Mouse (Mus musculus) CH12.LX (cell line): ENCODE measurements around the gene Cacna2d2.

ENCODE experiments used
- BHLHE40 ChIP-seq: IDR thresholded peaks from 2 replicates; pipeline ENCODE4 v1.6.1; 2011; ENCODE audit warnings: mild to moderate bottlenecking, low read depth, low read length, improper control_type of control experiment
- NRF1 ChIP-seq: IDR thresholded peaks from 2 replicates; pipeline ENCODE4 v1.6.1; 2014; ENCODE audit warnings: low read depth, mild to moderate bottlenecking, inconsistent platforms, low read length, improper control_type of control experiment, moderate library complexity
- POLR2A ChIP-seq: IDR thresholded peaks from 2 replicates; pipeline ENCODE4 v1.6.1; 2011; ENCODE audit warnings: low read depth, mild to moderate bottlenecking, improper control_type of control experiment, low read length
- TCF12 ChIP-seq: IDR thresholded peaks from 2 replicates; pipeline ENCODE4 v1.6.1; 2014; ENCODE audit warnings: low read depth, mild to moderate bottlenecking, inconsistent platforms, low read length, improper control_type of control experiment

- TF ChIP-seq BHLHE40 (no peak), TCF12 (no peak), POLR2A (no peak), NRF1 (no peak)
Measured at GRCm38 (mm10) chr9:107465657-107466056, 66.2 kb downstream of the Cacna2d2 start.
